Mouse (Mus musculus) limb, embryonic 10.5 days (tissue): ENCODE results near the gene Inafm2. TPM values are rescaled to one million over a fixed set of nuclear protein-coding genes. Genes with fewer than 3 reads are reported as not detected.
A peak's percentile ranks its signal among the peaks of the same experiment; 100 is the strongest.

Experiments used
- DNase-seq: peaks from one replicate; pipeline ENCODE4 v3.0.0-alpha.2; 2017; ENCODE audit warnings: low spot score
- H3K27ac ChIP-seq: fragments of 300-500 bp; sonication (generic); 2 replicates; pipeline ENCODE4 v1.5.1; 2016; ENCODE audit warnings: mild to moderate bottlenecking
- H3K27me3 ChIP-seq: fragments of 300-500 bp; sonication (generic); 2 replicates; pipeline ENCODE4 v1.6.1; 2016; ENCODE audit warnings: low read depth, mild to moderate bottlenecking; ENCODE audit not compliant: poor library complexity, severe bottlenecking
- H3K36me3 ChIP-seq: fragments of 300-500 bp; sonication (generic); 2 replicates; pipeline ENCODE4 v1.6.1; 2016; ENCODE audit warnings: mild to moderate bottlenecking, moderate library complexity
- H3K4me1 ChIP-seq: fragments of 300-500 bp; sonication (generic); 2 replicates; pipeline ENCODE4 v1.6.1; 2016
- H3K4me3 ChIP-seq: fragments of 300-500 bp; sonication (generic); 2 replicates; pipeline ENCODE4 v1.5.1; 2016; ENCODE audit warnings: mild to moderate bottlenecking, moderate library complexity
- H3K9me3 ChIP-seq: fragments of 300-500 bp; sonication (generic); replicated peaks from 2 replicates; pipeline ENCODE4 v1.6.1; 2016; ENCODE audit warnings: mild to moderate bottlenecking
- WGBS: fragments of 180-500 bp; shearing (Covaris S2); methylation state at CpG from one replicate; pipeline ENCODE4 v1.1.7; 2016; 5-methylcytosine and 5-hydroxymethylcytosine counted together
- polyA plus RNA-seq: library from polyadenylated mRNA; unstranded; fragments of >200 nt; fragmentation: Nextera tagmentation; extraction: Ambion mirVana; gene quantifications from 2 replicates; pipeline ENCODE4 v1.2.1, GENCODE M21; 2016

The Inafm2 gene
- polyA plus RNA-seq = 16.1 and 16.3 TPM in 2 replicates

DNA sequence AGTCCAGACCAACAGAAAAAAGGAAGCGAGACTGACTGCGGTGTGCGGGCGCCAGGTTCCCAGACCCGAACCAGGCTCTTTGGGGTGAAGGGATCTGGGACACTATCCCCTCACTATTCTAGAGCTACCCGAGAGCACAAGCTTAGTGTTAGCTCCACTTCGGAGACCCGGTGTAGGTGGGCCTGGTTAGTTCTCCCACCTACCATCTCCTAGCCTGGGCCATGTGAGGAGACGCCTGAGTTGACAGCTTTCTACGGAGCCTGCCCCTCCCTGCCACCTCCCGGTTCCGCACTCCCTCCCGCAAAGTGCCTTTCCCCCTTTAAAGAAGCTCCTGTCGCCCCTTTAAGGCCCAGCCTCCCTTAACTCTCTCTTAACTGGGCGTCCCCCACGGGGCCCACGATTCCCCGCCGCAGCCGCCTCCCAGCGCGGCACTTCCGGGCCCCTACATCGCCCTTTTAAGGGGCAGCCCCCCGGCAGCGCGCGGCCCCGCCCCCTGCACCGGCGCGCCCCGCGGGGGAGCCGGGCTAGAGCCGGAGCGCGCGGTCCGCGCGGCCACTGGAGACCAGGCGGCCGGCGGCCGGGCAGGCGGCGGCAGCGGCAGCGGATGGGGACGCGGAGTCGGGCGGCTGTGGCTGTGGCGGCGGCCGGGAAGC, at the start of gene Inafm2:
Gene Inafm2, plus strand, starts transcription at position 527 of the 653 bp plus-strand sequence.
- peak; percentile 94 for DNase-seq
- Histone ChIP-seq H3K4me1 (peaks cover 50% of the 10 kb centered on the region), H3K27ac (peak within 1 kb of the TSS; percentile 89), H3K36me3 (0 out of 2 replicates have a peak, but pooled peaks cover 4% of the 10 kb centered on the region), H3K4me3 (peak within 1 kb of the TSS; percentile 90), H3K27me3 (peaks cover 62% of the 10 kb centered on the region), H3K9me3 (no peaks in the 10 kb centered on the region)
- WGBS = 16% methylated on average over 57 of the region's 57 CpGs

DNA sequence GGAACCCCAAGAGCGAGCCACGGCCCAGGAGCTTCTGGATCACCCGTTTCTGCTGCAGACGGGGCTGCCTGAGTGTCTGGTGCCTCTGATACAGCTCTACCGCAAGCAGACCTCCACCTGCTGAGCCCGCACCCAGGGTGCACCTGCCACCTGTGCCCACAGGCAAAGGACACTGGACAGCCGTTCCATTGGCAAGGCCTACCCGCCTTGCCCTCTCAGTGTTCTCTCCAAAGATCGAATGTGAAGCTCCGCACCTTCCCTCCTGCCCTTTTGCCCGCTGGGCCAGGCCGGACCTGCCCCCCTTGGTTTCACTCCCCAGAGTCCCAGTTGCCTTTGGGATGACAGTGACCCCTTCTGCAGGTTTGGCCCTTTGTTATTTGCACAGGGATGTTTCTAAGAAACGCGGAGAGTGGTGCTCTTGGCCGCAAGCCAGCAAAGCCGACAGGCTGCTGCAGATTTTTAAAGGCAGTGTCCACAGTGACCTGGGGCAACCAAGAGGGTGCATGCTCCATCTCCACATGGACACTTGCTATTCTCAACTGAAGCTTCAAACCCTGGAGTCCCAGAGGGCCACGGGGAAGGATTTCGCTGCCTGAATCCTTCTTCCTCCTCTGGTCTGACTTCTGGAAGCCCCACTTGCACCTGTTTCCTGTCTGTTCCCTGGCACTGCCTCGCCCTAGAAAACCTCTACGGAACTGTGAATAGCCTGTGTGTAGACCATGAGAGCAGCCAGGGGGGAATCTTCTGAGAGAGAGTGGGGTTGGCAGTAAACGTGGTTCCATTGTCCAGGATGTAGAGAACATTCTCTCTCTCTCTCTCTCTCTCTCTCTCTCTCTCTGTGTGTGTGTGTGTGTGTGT, 48.9 kb upstream of the Inafm2 start:
- no peaks in the 10 kb centered on the region for H3K36me3 ChIP-seq
- 54% methylated on average over 21 of the region's 21 CpGs for WGBS
- no peaks in the 10 kb centered on the region for H3K9me3 ChIP-seq
- H3K27ac ChIP-seq = no peak overlapping the region
- no peak overlapping the region for H3K4me3 ChIP-seq
- H3K4me1 ChIP-seq = peaks cover 11% of the 10 kb centered on the region
- H3K27me3 ChIP-seq = peaks cover 97% of the 10 kb centered on the region
- no peak for DNase-seq

DNA sequence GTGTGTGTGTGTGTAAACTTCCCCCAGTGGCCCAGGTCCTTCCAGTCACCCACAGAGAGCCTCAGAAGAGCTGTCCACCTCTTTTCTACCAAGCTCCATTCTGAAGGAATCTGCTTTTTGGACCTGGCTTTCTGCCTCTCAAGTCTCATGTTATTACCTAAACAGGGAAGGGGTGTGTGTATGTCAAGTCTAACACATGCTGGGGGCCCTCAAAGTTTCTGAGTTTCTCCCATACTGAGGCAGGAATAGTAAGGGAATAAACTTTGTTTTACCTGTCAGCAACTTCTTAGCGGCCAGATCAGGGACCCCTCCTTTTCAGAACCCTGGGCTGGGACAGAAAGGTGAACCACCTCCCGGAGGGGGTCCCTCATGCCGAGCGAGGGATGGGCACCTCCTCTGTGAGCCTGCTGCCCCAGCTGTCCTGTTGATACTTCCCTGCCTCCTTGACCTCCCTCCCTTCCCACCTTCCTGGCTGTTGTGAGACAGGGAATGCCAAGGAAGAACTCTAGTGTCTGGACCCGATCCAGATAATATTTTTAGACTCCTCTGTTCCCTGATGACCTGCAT, 48.2 kb upstream of the Inafm2 start:
- WGBS = 32% methylated on average over 5 of the region's 5 CpGs
- H3K4me1 ChIP-seq = peaks cover 15% of the 10 kb centered on the region
- no peaks in the 10 kb centered on the region for H3K9me3 ChIP-seq
- peaks cover 97% of the 10 kb centered on the region for H3K27me3 ChIP-seq
- no peak for DNase-seq
- H3K36me3 ChIP-seq = no peaks in the 10 kb centered on the region
- no peak overlapping the region for H3K4me3 ChIP-seq
- no peak overlapping the region for H3K27ac ChIP-seq

DNA sequence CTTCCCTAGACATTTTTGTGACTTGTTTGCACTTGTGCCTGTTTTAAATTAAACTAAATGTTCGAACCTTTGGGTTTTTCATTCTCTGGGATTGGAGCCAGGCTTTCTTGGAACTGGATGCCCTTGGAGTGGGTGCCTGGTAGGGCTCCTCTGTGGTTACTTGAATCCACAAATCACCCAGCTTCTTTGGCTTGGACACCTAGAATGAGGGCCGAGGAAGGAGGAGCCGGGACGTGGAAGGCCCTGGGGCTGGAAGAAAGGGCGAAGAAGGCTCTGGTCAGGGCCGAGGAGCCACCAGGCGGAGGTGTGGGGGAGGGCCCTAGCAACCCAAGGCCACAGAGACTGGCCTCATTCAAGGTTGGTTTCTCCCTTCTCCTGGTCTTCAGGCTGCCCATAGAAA, 47.6 kb upstream of the Inafm2 start:
- peaks cover 98% of the 10 kb centered on the region for H3K27me3 ChIP-seq
- H3K4me3 ChIP-seq = no peak overlapping the region
- H3K36me3 ChIP-seq = no peaks in the 10 kb centered on the region
- H3K27ac ChIP-seq = no peak overlapping the region
- no peak for DNase-seq
- peaks cover 20% of the 10 kb centered on the region for H3K4me1 ChIP-seq
- no peaks in the 10 kb centered on the region for H3K9me3 ChIP-seq
- WGBS = 30% methylated on average over 7 of the region's 7 CpGs

DNA sequence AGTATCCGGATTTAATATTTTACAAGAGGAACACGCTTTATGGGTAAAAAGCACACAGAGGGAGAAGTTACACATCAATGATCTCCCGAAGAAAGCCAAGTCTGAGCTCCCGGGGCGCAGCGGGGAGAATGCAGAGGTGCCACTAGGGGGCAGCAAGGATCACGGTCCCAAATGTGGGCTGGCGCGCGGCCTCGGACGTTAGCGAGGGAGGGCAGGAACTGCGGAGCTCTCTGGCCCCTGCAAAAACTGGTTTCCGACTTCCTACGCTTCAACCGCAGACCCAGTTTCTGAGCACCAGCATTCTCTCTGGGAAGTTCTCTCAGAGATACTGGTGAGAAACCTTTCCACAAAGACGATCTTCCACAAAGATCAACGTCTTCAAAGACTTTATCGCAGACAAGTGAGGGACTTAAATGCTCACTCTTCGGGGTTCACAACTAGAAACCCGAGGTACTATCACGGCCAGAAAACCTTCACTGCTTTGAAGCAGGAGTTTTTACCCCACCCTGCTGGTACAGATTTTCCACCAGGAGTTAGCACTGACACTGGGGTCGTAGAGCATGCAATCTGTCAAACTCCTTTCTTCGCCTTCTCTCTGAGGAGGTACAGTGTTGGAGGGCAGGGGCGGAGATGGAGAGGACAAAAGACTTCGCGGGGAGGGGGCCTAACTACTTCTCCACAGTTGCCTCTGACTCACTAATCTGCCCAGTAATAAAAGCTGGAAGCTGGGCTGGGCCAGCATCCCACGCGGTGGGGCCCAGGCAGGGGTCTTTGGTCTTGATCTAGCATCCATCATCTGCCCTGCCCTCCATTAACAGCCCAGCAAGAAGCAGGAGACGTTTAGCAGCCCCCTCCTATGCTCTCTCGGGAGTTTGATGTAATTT, 45.1 kb upstream of the Inafm2 start:
- WGBS = 1% methylated on average over 32 of the region's 32 CpGs
- Histone ChIP-seq H3K27ac (no peak overlapping the region), H3K9me3 (no peaks in the 10 kb centered on the region), H3K4me1 (peaks cover 36% of the 10 kb centered on the region), H3K4me3 (peak overlapping the region; percentile 36), H3K27me3 (peaks cover 99% of the 10 kb centered on the region), H3K36me3 (no peaks in the 10 kb centered on the region)
- DNase-seq = peak; percentile 92

DNA sequence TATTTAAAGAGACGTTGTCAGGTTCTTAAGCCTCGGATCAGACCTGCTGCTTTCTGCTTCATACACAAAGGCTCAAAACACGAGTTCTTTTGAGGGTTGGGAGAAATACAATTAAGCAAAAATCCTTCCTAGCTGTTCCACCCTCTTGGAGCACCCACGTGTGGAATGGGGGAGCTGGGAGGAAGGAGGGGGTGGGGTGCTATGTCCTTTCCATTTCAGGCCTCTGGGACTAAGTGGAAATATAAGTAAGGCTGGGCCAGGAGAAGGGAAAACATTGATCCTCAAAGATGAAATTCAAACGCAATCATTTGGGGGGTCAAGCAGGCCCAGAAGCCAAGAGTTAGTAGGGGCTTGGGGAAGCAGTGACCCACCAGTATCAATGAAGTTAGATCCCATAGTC, 44.4 kb upstream of the Inafm2 start:
- 2% methylated on average over 5 of the region's 5 CpGs for WGBS
- Histone ChIP-seq H3K4me1 (peaks cover 37% of the 10 kb centered on the region), H3K27ac (no peak overlapping the region), H3K27me3 (peaks cover 99% of the 10 kb centered on the region), H3K9me3 (no peaks in the 10 kb centered on the region), H3K4me3 (0 out of 2 replicates have a peak overlapping the region, but pooled peaks have one; percentile 36), H3K36me3 (no peaks in the 10 kb centered on the region)
- DNase-seq = no peak

DNA sequence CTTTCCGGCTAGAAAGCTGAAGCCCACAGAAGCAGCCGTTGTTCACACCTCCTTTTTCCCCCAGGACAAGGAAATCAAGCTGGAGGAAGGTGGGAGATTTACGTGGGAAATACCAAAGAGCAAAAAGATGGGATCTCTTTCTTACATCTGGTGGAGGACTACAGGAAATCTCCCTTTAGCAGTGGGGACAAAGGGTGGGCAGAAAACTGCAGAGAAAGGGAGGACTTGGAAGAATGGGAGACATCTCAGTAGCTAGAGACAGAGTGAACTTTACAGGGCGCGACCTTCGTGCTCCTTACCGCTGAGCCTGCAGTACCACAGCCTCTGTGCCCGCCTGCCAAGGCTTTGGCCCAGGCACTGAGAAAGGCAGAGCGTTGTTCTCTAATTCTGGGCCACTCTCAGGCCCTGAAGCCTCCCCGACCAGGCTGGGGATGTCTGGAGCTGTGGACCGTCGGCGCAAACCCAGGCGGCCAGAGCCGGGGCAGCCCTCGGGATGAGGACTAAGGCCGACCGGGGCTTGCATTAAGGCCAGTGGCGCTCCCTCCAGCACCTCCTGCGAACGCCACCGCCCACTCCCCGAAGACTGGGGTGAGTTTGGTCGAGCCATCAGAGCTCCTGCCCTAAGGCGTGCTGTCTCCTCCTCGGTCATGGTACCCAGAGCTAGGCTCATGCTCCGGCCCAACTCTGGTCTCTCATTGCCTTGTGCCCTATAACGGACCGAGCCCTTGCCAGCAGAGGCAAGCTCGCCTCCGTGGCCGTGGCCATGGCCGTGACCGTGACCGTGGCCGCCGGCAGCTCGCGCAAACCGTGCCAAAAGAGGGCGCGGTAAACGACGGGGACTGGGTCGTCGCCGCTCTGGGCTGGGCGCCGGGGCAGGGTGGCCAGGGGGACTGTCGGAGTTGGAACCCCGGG, 43.3 kb upstream of the Inafm2 start:
- Histone ChIP-seq H3K9me3 (no peaks in the 10 kb centered on the region), H3K27ac (no peak overlapping the region), H3K27me3 (peaks cover 99% of the 10 kb centered on the region), H3K4me3 (peak overlapping the region; percentile 50), H3K36me3 (no peaks in the 10 kb centered on the region), H3K4me1 (peaks cover 43% of the 10 kb centered on the region)
- 2% methylated on average over 51 of the region's 51 CpGs for WGBS
- peak; percentile 62 for DNase-seq

DNA sequence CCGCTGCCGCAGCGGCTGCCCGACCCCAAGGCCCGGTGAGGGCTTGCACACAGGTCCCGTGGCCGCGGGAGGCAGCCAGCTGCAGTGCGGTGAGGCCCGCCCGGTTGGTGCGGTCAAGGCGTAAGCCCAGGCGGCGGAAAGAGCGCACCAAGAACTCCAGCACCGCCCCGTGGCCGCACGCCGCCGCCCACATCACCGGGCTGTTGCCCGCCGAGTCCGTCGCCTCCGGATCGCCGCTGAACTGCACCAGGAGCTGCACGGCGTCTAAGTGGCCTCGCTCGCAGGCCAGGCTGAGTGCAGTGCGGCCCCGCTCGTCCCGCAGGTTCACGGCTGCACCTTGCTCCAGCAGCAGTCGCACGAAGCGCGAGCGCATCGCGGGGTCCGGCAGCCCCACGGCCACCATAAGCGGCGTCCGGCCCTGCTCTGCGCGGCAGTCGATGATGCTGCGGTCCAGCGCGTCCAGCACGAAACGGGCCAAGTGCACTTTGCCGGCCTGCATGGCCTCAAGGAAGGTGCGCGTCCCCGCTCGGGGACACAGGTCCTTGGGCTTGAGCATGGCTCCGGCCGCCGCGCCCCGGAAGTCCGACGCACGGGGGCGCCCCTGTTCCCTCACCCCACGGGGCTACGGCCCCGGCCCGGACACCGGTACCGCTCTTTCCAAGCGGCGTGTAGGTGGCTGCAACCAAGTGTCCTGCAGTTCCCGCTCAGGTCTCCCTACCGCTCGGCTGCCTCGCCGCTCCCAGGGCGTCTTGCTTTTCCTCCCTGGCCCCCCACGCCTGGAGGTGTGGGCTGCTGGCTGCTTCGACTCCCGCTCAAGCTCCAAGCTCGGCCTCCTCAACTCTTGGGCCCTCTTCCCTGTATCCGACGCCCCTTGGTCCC, 42.4 kb upstream of the Inafm2 start:
- H3K4me1 ChIP-seq = peaks cover 45% of the 10 kb centered on the region

DNA sequence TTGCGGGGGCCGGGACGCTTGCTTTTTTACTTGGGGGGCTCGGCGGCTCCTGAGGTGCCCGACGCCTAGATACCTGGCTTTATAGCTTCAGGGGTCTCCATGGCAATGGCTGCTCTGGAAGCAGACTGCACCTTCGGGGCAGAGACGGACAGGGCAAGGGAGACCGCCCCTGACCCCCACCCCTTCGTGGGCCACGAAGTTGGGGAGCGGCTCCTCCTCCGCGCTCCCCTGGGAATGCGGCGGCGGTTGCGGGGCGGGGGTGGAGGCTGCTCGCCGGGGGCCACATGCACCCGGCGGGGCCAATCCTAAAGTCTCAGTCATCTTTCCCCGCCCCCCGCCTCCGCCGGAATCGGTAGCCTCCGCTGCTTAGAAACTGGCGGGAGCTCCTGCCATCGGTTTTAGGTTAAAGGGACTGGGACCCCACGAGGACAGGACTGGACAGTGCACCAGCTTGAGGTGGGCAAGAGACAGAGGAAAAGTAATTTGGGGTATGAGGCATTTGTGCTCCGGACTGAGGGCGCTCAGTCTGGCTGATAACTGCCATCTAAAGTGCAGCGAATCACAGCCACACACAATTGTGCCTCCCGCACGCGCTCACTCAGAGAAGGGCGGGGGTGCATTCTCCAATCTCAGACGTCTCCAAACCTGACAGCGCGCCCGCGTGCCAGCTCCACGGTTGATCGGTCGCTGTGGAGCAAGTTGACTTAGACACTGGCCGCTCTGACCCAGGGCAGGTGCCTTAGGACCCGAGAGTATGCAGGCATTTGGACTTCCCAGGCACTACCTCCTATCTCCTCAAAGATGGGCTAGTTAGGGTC, 41.4 kb upstream of the Inafm2 start, which contains the start of gene Ankrd63:
Gene Ankrd63, minus strand, starts transcription at position 51 of the 818 bp plus-strand sequence.
- WGBS = 2% methylated on average over 50 of the region's 50 CpGs
- peak within 1 kb of the TSS; percentile 50 for H3K4me3 ChIP-seq
- DNase-seq = no peak
- H3K9me3 ChIP-seq = no peaks in the 10 kb centered on the region
- H3K4me1 ChIP-seq = peaks cover 47% of the 10 kb centered on the region
- H3K27me3 ChIP-seq = peaks cover 100% of the 10 kb centered on the region
- no peaks in the 10 kb centered on the region for H3K36me3 ChIP-seq
- H3K27ac ChIP-seq = peak within 1 kb of the TSS; percentile 47

More for the DNA sequence above, 42.4 kb upstream of the Inafm2 start:
- peak; percentile 76 for DNase-seq
- H3K27ac ChIP-seq = peak overlapping the region; percentile 47
- no peaks in the 10 kb centered on the region for H3K9me3 ChIP-seq
- under 1% methylated on average over 93 of the region's 93 CpGs for WGBS
- H3K4me3 ChIP-seq = peak overlapping the region; percentile 50
- no peaks in the 10 kb centered on the region for H3K36me3 ChIP-seq
- H3K27me3 ChIP-seq = peaks cover 99% of the 10 kb centered on the region

DNA sequence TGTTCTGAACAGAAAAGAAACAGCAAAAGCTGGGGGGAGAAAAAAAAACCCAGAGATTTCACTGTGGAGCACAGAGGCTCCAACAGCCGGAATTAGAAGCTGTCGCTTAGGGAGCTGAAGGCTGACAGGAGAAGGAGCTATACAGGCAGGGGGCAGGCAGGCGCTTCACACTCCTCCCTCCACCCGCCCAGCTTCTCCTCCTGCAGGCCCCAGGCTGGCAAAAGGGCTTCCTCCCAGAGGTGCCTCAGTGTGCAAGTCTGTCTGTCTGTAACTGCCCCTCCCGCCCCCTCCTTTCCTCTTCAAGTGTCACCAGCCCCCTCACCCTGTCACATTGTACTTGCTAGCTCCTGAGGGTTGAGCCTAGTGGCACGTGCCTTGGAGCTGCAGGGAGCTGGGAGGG, 39.1 kb upstream of the Inafm2 start:
- H3K36me3 ChIP-seq = no peaks in the 10 kb centered on the region
- 6% methylated on average over 6 of the region's 6 CpGs for whole genome bisulfite sequencing
- H3K27ac ChIP-seq = no peak overlapping the region
- no peak for DNase-seq
- H3K4me3 ChIP-seq = 0 out of 2 replicates have a peak overlapping the region, but pooled peaks have one; percentile 7
- peaks cover 56% of the 10 kb centered on the region for H3K4me1 ChIP-seq
- H3K27me3 ChIP-seq = peaks cover 100% of the 10 kb centered on the region
- H3K9me3 ChIP-seq = no peaks in the 10 kb centered on the region
